Mouse (Mus musculus): Measurements from ENCODE around the gene Gpr84.

- no peak for TF ChIP-seq CTCF (IDR thresholded peaks at IDR 0.05; ENCODE audit: control insufficient read depth, insufficient read depth, insufficient replicate concordance, low read depth, low read length)
- TF ChIP-seq POLR2A (IDR thresholded peaks at IDR 0.05; ENCODE audit: control insufficient read depth, low read depth, low read length), result no peak
These were observed 44.3 kb upstream of the Gpr84 start for GRCm38 (mm10) chr15:103354690-103355089.
